Mouse (Mus musculus): ENCODE data around the gene Gpatch2.

Gene Gpatch2

GRCm38 (mm10) chr1:187311122-187311521 lies 95.8 kb downstream of the Gpatch2 start:
- DNase-seq = no peak

GRCm38 (mm10) chr1:187313323-187313722 lies 98.0 kb downstream of the Gpatch2 start:
- DNase-seq = no peak

GRCm38 (mm10) chr1:187313763-187314162 lies 98.5 kb downstream of the Gpatch2 start:
- DNase-seq = peak in 1 of 2 experiments; percentile 12

GRCm38 (mm10) chr1:187314516-187314915 lies 99.2 kb downstream of the Gpatch2 start:
- DNase-seq = peak; percentile 33 to 41

- DNase-seq = peak; percentile 18 to 35
Observed at GRCm38 (mm10) chr1:187315821-187316220, 100.5 kb downstream of the Gpatch2 start.

GRCm38 (mm10) chr1:187316555-187316954 lies 101.2 kb downstream of the Gpatch2 start:
- peak in 1 of 2 experiments; percentile 6 for DNase-seq

- DNase-seq = no peak
Observed at GRCm38 (mm10) chr1:187321814-187322213, 106.5 kb downstream of the Gpatch2 start.

GRCm38 (mm10) chr1:187322505-187323208 lies 107.3 kb downstream of the Gpatch2 start:
- DNase-seq = no peak

GRCm38 (mm10) chr1:187323209-187323589 lies 107.9 kb downstream of the Gpatch2 start:
- no peak for DNase-seq

GRCm38 (mm10) chr1:187342551-187342950 lies 127.2 kb downstream of the Gpatch2 start:
- no peak for DNase-seq

- DNase-seq = no peak
Observed at GRCm38 (mm10) chr1:187345156-187345555, 129.8 kb downstream of the Gpatch2 start.

- no peak for DNase-seq
Observed at GRCm38 (mm10) chr1:187346923-187347322, 131.6 kb downstream of the Gpatch2 start.

- DNase-seq = no peak
Observed at GRCm38 (mm10) chr1:187347606-187348005, 132.3 kb downstream of the Gpatch2 start.

GRCm38 (mm10) chr1:187348053-187348820 lies 132.9 kb downstream of the Gpatch2 start:
- DNase-seq = no peak

- DNase-seq = no peak
Observed at GRCm38 (mm10) chr1:187348859-187349258, 133.6 kb downstream of the Gpatch2 start.

- DNase-seq = no peak
Observed at GRCm38 (mm10) chr1:187356169-187356568, 140.9 kb downstream of the Gpatch2 start.

GRCm38 (mm10) chr1:187356904-187357303 lies 141.6 kb downstream of the Gpatch2 start:
- DNase-seq = no peak

- peak in 1 of 2 experiments; percentile 15 for DNase-seq
Observed at GRCm38 (mm10) chr1:187360240-187360639, 144.9 kb downstream of the Gpatch2 start.

- no peak for DNase-seq
Observed at GRCm38 (mm10) chr1:187362536-187362935, 147.2 kb downstream of the Gpatch2 start.

GRCm38 (mm10) chr1:187365424-187365823 lies 150.1 kb downstream of the Gpatch2 start:
- no peak for DNase-seq

GRCm38 (mm10) chr1:187366806-187367205 lies 151.5 kb downstream of the Gpatch2 start:
- peak; percentile 47 to 48 for DNase-seq

GRCm38 (mm10) chr1:187369049-187369448 lies 153.7 kb downstream of the Gpatch2 start:
- no peak for DNase-seq

GRCm38 (mm10) chr1:187373506-187373905 lies 158.2 kb downstream of the Gpatch2 start:
- no peak for DNase-seq

- DNase-seq = no peak
Observed at GRCm38 (mm10) chr1:187374418-187374817, 159.1 kb downstream of the Gpatch2 start.

Data from kidney, postnatal 36 days (tissue).